Mouse (Mus musculus) heart, postnatal 0 days (tissue): ENCODE data around the gene Rap2b.

ENCODE experiments used
- CTCF ChIP-seq: IDR thresholded peaks from 2 replicates; pipeline ENCODE4 v1.5.1; 2016; ENCODE audit warnings: antibody characterized with exemption, control low read depth, low read depth
- EP300 ChIP-seq: IDR thresholded peaks from 2 replicates; pipeline ENCODE4 v1.6.1; 2016; ENCODE audit warnings: antibody characterized with exemption, low read depth

DNA sequence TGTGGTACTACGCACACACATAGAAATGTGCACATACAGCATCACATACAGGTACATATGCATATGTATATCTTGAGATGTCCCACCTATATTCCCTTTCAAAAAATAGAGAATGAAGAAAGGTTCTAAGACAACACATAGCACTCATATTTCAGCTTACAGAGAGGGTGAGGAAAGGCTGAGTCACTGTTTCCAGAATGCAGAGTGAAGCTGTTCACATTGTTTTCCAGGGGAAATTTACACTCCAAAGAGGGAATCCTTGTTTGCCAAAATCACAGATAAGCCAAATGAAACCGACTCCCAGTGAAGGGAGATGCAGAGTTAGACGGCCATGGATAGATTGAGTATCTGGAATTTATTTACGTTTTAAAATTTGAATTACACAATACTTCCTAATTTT is 30.1 kb downstream of the Rap2b start:
- TF ChIP-seq CTCF (no peak), EP300 (no peak)
